12 mouse cellular contexts compared by ENCODE assay signal in the genomic region with DNA sequence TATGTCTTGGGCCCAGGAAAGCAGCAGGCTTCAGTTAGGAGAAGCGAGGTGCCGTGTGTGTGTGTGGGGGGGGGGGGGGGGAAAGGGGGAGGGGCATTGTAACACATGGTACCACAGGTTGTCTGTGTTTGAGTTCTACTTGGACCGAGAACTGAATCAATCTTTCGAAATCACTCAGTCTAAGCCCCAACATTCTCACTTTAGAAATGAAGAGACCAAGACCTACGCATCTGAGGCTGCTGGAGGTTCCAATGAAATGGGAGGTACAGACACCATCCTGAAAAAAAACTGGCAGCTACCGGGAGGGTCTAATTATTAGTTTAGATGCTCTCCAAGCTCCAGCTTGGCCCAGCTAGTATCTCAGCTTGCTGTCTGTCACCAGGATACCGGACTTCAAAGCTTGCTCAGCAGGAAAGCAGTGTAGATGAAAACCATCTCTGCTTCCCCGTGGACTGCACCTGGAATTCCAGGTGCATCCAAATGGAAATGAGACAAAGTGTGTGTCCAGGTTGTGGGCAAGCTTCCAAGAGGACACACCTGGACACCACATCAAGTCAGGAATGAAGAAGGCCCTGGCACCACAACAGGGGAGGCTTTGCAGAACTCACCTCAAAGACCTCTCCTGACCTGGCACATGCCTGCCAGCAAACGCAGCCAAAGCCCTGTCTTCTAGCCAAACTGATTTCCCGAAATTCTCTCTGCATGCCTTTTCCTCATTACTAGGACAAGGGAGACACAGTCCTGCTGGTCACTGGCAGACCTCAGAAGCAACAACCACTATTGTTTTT. TPM values are rescaled to one million over a fixed set of nuclear protein-coding genes. Genes with fewer than 3 reads are reported as not detected.
DNase-seq lines count a peak whose midpoint lies in the region; ATAC-seq and TF ChIP-seq lines count a peak whose summit lies in the region.
"Had no signal": no experiment of that assay in that cellular context is flagged by ENCODE, and none has a peak within 500 bp of the region (broad histone marks: within the 10 kb centered on the region; RNA-seq: fewer than 3 reads in every experiment).

No protein-coding gene starts in this region.

- ATAC-seq in intestine, embryonic 16.5 days, result no peak

- no peak overlapping the region for H3K4me3 ChIP-seq in heart, adult 2 months
- no peak overlapping the region for H3K4me3 ChIP-seq in heart, embryonic 10.5 days
- no peak overlapping the region for H3K4me3 ChIP-seq in brown adipose tissue, adult 24 weeks (ENCODE audit: insufficient read depth, low read depth, low read length)
- no peak overlapping the region for H3K4me3 ChIP-seq in limb, embryonic 10.5 days
- no peak overlapping the region for H3K4me3 ChIP-seq in intestine, embryonic 16.5 days (ENCODE audit: low read length)

- peaks cover 9% of the 10 kb centered on the region for H3K4me1 ChIP-seq in heart, adult 2 months (ENCODE audit: control insufficient read depth, insufficient read depth, low read length)
- peaks cover 2% of the 10 kb centered on the region; the same call in 1 of the 2 replicates for H3K4me1 ChIP-seq in heart, embryonic 10.5 days
- peaks cover 16% of the 10 kb centered on the region for H3K4me1 ChIP-seq in brown adipose tissue, adult 24 weeks (ENCODE audit: control insufficient read depth, insufficient read depth, insufficient read length, low read length)
- peaks cover 3% of the 10 kb centered on the region; the same call in 1 of the 2 replicates for H3K4me1 ChIP-seq in limb, embryonic 10.5 days
- no peaks in the 10 kb centered on the region for H3K4me1 ChIP-seq in intestine, embryonic 16.5 days (ENCODE audit: control insufficient read depth, insufficient read depth, low read length)

- no peak for TF ChIP-seq EP300 in heart, adult 2 months (IDR thresholded peaks at IDR 0.05; ENCODE audit: insufficient read depth, low read depth, low read length)

- peak; percentile 54 to 72 for DNase-seq in heart, adult 2 months
- DNase-seq in heart, embryonic 10.5 days (ENCODE audit: low spot score), result no peak
- peak; percentile 61 to 72 for DNase-seq in cerebellum, postnatal 10 days
- peak; percentile 55 to 57 for DNase-seq in heart, postnatal 36 days
- DNase-seq in limb, embryonic 10.5 days (ENCODE audit: low spot score), result no peak
- DNase-seq in frontal cortex, postnatal 36 days (ENCODE audit: low spot score in 2 of 2), result no peak
- DNase-seq: lung, postnatal 4 days; midbrain, embryonic 14.5 days; thymus, postnatal 4 days had no signal

- H3K36me3 ChIP-seq in heart, adult 2 months (ENCODE audit: control insufficient read depth, insufficient read depth, low read length), result no peaks in the 10 kb centered on the region; the same call in none of the 2 replicates
- H3K36me3 ChIP-seq in heart, embryonic 10.5 days, result peaks cover 21% of the 10 kb centered on the region
- peaks cover 23% of the 10 kb centered on the region for H3K36me3 ChIP-seq in limb, embryonic 10.5 days
- H3K36me3 ChIP-seq in intestine, embryonic 16.5 days (ENCODE audit: control insufficient read depth, insufficient read depth, low read length), result no peaks in the 10 kb centered on the region

- no peaks in the 10 kb centered on the region for H3K79me2 ChIP-seq in heart, adult 2 months (replicated peaks; ENCODE audit: control insufficient read depth, insufficient read depth, low read length)

- intact Hi-C loops in heart, adult 2 months (cut with DNase I), result no loop called here
- intact Hi-C loops in heart, postnatal 36 days (cut with DNase I), result no loop called here

- H3K27me3 ChIP-seq in heart, adult 2 months (ENCODE audit: control insufficient read depth, insufficient read depth, low read length), result no peaks in the 10 kb centered on the region
- no peaks in the 10 kb centered on the region for H3K27me3 ChIP-seq in heart, embryonic 10.5 days (ENCODE audit: insufficient read depth, poor library complexity, severe bottlenecking)
- no peaks in the 10 kb centered on the region for H3K27me3 ChIP-seq in limb, embryonic 10.5 days (ENCODE audit: low read depth, poor library complexity, severe bottlenecking)
- no peaks in the 10 kb centered on the region for H3K27me3 ChIP-seq in intestine, embryonic 16.5 days (replicated peaks; ENCODE audit: control insufficient read depth, insufficient read depth, low read length)

- H3K4me2 ChIP-seq in intestine, embryonic 16.5 days (ENCODE audit: low read depth, low read length), result no peak overlapping the region

- TF ChIP-seq POLR2A in heart, adult 2 months (IDR thresholded peaks at IDR 0.05; ENCODE audit: insufficient read depth, low read depth, low read length), result no peak

- peak; percentile 24; the same call in 1 of the 2 replicates for TF ChIP-seq CTCF in heart, adult 2 months (IDR thresholded peaks at IDR 0.05)

- peak overlapping the region; percentile 62 for H3K27ac ChIP-seq in heart, adult 2 months
- H3K27ac ChIP-seq in heart, embryonic 10.5 days, result no peak overlapping the region
- 0 out of 2 replicates have a peak overlapping the region, but pooled peaks have one; percentile 7 for H3K27ac ChIP-seq in brown adipose tissue, adult 24 weeks (replicated peaks; ENCODE audit: low read depth, low read length)
- H3K27ac ChIP-seq in limb, embryonic 10.5 days, result no peak overlapping the region
- no peak overlapping the region for H3K27ac ChIP-seq in intestine, embryonic 16.5 days (ENCODE audit: low read length)
- H3K27ac ChIP-seq: stomach, postnatal 0 days had no signal

- H3K9me3 ChIP-seq in heart, embryonic 10.5 days, result no peaks in the 10 kb centered on the region
- no peaks in the 10 kb centered on the region for H3K9me3 ChIP-seq in limb, embryonic 10.5 days (replicated peaks)
- H3K9me3 ChIP-seq in intestine, embryonic 16.5 days (ENCODE audit: control insufficient read depth, low read length), result no peaks in the 10 kb centered on the region

- H3K9ac ChIP-seq in heart, adult 2 months (ENCODE audit: low read depth, low read length), result no peak overlapping the region
- H3K9ac ChIP-seq in intestine, embryonic 16.5 days (ENCODE audit: low read depth, low read length), result no peak overlapping the region

- 42% methylated on average over 10 of the region's 10 CpGs for whole genome bisulfite sequencing in heart, adult 2 months
- WGBS in heart, embryonic 10.5 days, result 59% methylated on average over 10 of the region's 10 CpGs
- 74% methylated on average over 10 of the region's 10 CpGs for WGBS in limb, embryonic 10.5 days
- WGBS in intestine, embryonic 16.5 days, result 71% methylated on average over 10 of the region's 10 CpGs

RNA-seq across cellular contexts. Expression of a gene that starts 28.5 kb away (rescaled TPM):
- 10 to 100 TPM; 41.2 to 47.6 TPM for total RNA-seq in heart, adult 2 months (2021)
- 27.2 and 32.6 TPM in 2 replicates for polyA plus RNA-seq in heart, adult 2 months (2012; rRNA removed)
- polyA plus RNA-seq in heart, embryonic 10.5 days (2016; fragmentation: Nextera tagmentation; extraction: Ambion mirVana), result 36.7 and 54.6 TPM in 2 replicates
- polyA plus RNA-seq in brown adipose tissue, adult 24 weeks (2012; ENCODE audit: insufficient read depth, insufficient read length, missing spikeins), result 27.0 and 33.8 TPM in 2 replicates
- total RNA-seq in heart, postnatal 36 days (2021), result 10 to 100 TPM; 53.5 to 54.2 TPM
- polyA plus RNA-seq in limb, embryonic 10.5 days (2016; fragmentation: Nextera tagmentation; extraction: Ambion mirVana), result 12.1 and 13.6 TPM in 2 replicates
- polyA plus RNA-seq in intestine, embryonic 16.5 days (2015; fragmentation: Nextera tagmentation; extraction: Ambion mirVana), result 14.6 and 14.9 TPM in 2 replicates

Comparison
In these comparisons a context has a peak if more than half of its experiments do, and no peak if none do; other contexts are left out.
1. DNase-seq: peak in heart, adult 2 months (2 of 2), cerebellum, postnatal 10 days (2 of 2) and heart, postnatal 36 days (2 of 2); none in heart, embryonic 10.5 days (single experiment), limb, embryonic 10.5 days (single experiment) and frontal cortex, postnatal 36 days (0 of 2).
2. H3K27ac ChIP-seq: peak in heart, adult 2 months (single experiment) and brown adipose tissue, adult 24 weeks (single experiment); none in heart, embryonic 10.5 days (single experiment), limb, embryonic 10.5 days (single experiment) and intestine, embryonic 16.5 days (single experiment).